Mouse (Mus musculus) CH12.LX (cell line): ENCODE measurements at regions not wholly inside any gene's neighbourhood (a gene's known extent, or its start where the extent isn't known, plus 50 kb on each side); places are given as distances from the start of the nearest gene placed in this dataset.

Experiments used
- DNase-seq: peaks from one replicate; pipeline ENCODE4 v3.0.0-alpha.2; 2013; ENCODE audit errors: extremely low read depth
- H3K27ac ChIP-seq: 2 replicates; pipeline ENCODE4 v1.5.1; 2012; ENCODE audit warnings: low read depth, mild to moderate bottlenecking, control low read depth, moderate library complexity; ENCODE audit not compliant: insufficient read depth
- H3K27me3 ChIP-seq: replicated peaks from 2 replicates; pipeline ENCODE3; 2012; ENCODE audit warnings: inconsistent platforms
- H3K36me3 ChIP-seq, 2 experiments: replicated peaks in 1 of 2; 2 replicates each; pipeline versions ENCODE3 to v1.6.1; 2012; ENCODE audit warnings: inconsistent platforms in 1 of 2, low read length in 1 of 2, mild to moderate bottlenecking in 1 of 2, mixed read lengths in 1 of 2, moderate library complexity in 1 of 2; ENCODE audit not compliant: control insufficient read depth in 1 of 2, insufficient read depth in 1 of 2
- H3K4me1 ChIP-seq, 2 experiments: 2 replicates each; pipeline ENCODE4 v1.6.1; 2012; ENCODE audit warnings: inconsistent platforms in 1 of 2, moderate library complexity in 1 of 2; ENCODE audit not compliant: insufficient read depth in 2 of 2, control insufficient read depth in 1 of 2
- H3K4me2 ChIP-seq: 2 replicates; pipeline ENCODE4 v1.6.1; 2012; ENCODE audit warnings: low read depth, mild to moderate bottlenecking, control low read depth; ENCODE audit not compliant: poor library complexity, insufficient read depth, severe bottlenecking
- H3K4me3 ChIP-seq, 3 experiments: fragments of 150-350 bp in 1 of 3; sonication (generic) in 1 of 3; replicated peaks in 1 of 3; 2 replicates each; pipeline versions ENCODE3 to v1.5.1; 2011 to 2012; ENCODE audit warnings: low read depth in 2 of 3, low read length in 2 of 3, mild to moderate bottlenecking in 2 of 3, moderate library complexity in 2 of 3, control low read depth in 1 of 3, improper control_type of control experiment in 1 of 3, inconsistent platforms in 1 of 3, mixed read lengths in 1 of 3; ENCODE audit not compliant: poor library complexity in 1 of 3
- H3K79me2 ChIP-seq: replicated peaks from 2 replicates; pipeline ENCODE4 v1.6.1; 2012; ENCODE audit warnings: mild to moderate bottlenecking, moderate library complexity; ENCODE audit not compliant: control insufficient read depth, poor library complexity, insufficient read depth, severe bottlenecking; ENCODE audit errors: extremely low read depth
- H3K9ac ChIP-seq: 2 replicates; pipeline ENCODE4 v1.6.1; 2012; ENCODE audit warnings: low read depth, mild to moderate bottlenecking, control low read depth, moderate library complexity; ENCODE audit not compliant: insufficient read depth
- H3K9me3 ChIP-seq: replicated peaks from 2 replicates; pipeline ENCODE3; 2012; ENCODE audit warnings: low read length, inconsistent platforms, mixed read lengths
- CTCF ChIP-seq, 2 experiments: IDR thresholded peaks in 1 of 2; conservative IDR thresholded peaks in 1 of 2; 2 replicates each; pipeline ENCODE4 v1.5.1; 2011 to 2012; ENCODE audit warnings: low read depth in 2 of 2, low read length in 2 of 2, improper control_type of control experiment in 1 of 2, inconsistent platforms in 1 of 2, mild to moderate bottlenecking in 1 of 2, moderate library complexity in 1 of 2
- ELF1 ChIP-seq: IDR thresholded peaks from 2 replicates; pipeline ENCODE4 v1.6.1; 2014; ENCODE audit warnings: low read depth, mild to moderate bottlenecking, inconsistent platforms, low read length, improper control_type of control experiment
- EP300 ChIP-seq: IDR thresholded peaks from 2 replicates; pipeline ENCODE4 v1.6.1; 2011; ENCODE audit warnings: low read length, improper control_type of control experiment
- ETS1 ChIP-seq: conservative IDR thresholded peaks from 2 replicates; pipeline ENCODE4 v1.6.1; 2012; ENCODE audit warnings: low read depth, mild to moderate bottlenecking, inconsistent platforms, low read length, improper control_type of control experiment, moderate library complexity
- HCFC1 ChIP-seq: IDR thresholded peaks from 2 replicates; pipeline ENCODE4 v1.6.1; 2012; ENCODE audit warnings: low read depth, mild to moderate bottlenecking, inconsistent platforms, low read length, improper control_type of control experiment
- IRF4 ChIP-seq: IDR thresholded peaks from 2 replicates; pipeline ENCODE4 v1.6.1; 2014; ENCODE audit warnings: low read depth, mild to moderate bottlenecking, inconsistent platforms, low read length, improper control_type of control experiment
- JUN ChIP-seq: IDR thresholded peaks from 2 replicates; pipeline ENCODE4 v1.6.1; 2011; ENCODE audit warnings: low read depth, mild to moderate bottlenecking, low read length, improper control_type of control experiment, moderate library complexity; ENCODE audit not compliant: insufficient read depth
- KAT2A ChIP-seq: IDR thresholded peaks from 2 replicates; pipeline ENCODE4 v1.6.1; 2012; ENCODE audit warnings: low read length, improper control_type of control experiment, inconsistent platforms; ENCODE audit not compliant: insufficient replicate concordance
- MAFK ChIP-seq: IDR thresholded peaks from 2 replicates; pipeline ENCODE4 v1.6.1; 2011; ENCODE audit warnings: low read length, improper control_type of control experiment; ENCODE audit not compliant: insufficient replicate concordance
- MAX ChIP-seq: IDR thresholded peaks from 2 replicates; pipeline ENCODE4 v1.6.1; 2011; ENCODE audit warnings: low read length, improper control_type of control experiment
- MAZ ChIP-seq: IDR thresholded peaks from 2 replicates; pipeline ENCODE4 v1.6.1; 2012; ENCODE audit warnings: low read depth, mild to moderate bottlenecking, inconsistent platforms, low read length, improper control_type of control experiment, moderate library complexity
- MEF2A ChIP-seq: IDR thresholded peaks from 2 replicates; pipeline ENCODE4 v1.6.1; 2014; ENCODE audit warnings: low read depth, mild to moderate bottlenecking, inconsistent platforms, low read length, improper control_type of control experiment, borderline replicate concordance
- MXI1 ChIP-seq: IDR thresholded peaks from 2 replicates; pipeline ENCODE4 v1.6.1; 2011; ENCODE audit warnings: mild to moderate bottlenecking, low read depth, low read length, improper control_type of control experiment
- NELFE ChIP-seq: IDR thresholded peaks from 2 replicates; pipeline ENCODE4 v1.6.1; 2011; ENCODE audit warnings: low read depth, low read length, improper control_type of control experiment
- NRF1 ChIP-seq: IDR thresholded peaks from 2 replicates; pipeline ENCODE4 v1.6.1; 2014; ENCODE audit warnings: low read depth, mild to moderate bottlenecking, inconsistent platforms, low read length, improper control_type of control experiment, moderate library complexity
- POLR2A ChIP-seq: IDR thresholded peaks from 2 replicates; pipeline ENCODE4 v1.6.1; 2011; ENCODE audit warnings: low read depth, mild to moderate bottlenecking, improper control_type of control experiment, low read length
- RAD21 ChIP-seq: IDR thresholded peaks from 2 replicates; pipeline ENCODE4 v1.6.1; 2011; ENCODE audit warnings: low read depth, mild to moderate bottlenecking, low read length, improper control_type of control experiment, moderate library complexity
- RCOR1 ChIP-seq: conservative IDR thresholded peaks from 2 replicates; pipeline ENCODE4 v1.6.1; 2012; ENCODE audit warnings: low read depth, mild to moderate bottlenecking, inconsistent platforms, low read length, improper control_type of control experiment
- SIN3A ChIP-seq: IDR thresholded peaks from 2 replicates; pipeline ENCODE4 v1.6.1; 2012; ENCODE audit warnings: low read length, improper control_type of control experiment, inconsistent platforms
- SMC3 ChIP-seq: IDR thresholded peaks from 2 replicates; pipeline ENCODE4 v1.6.1; 2011; ENCODE audit warnings: low read depth, low read length, improper control_type of control experiment
- TBP ChIP-seq: conservative IDR thresholded peaks from 2 replicates; pipeline ENCODE4 v1.6.1; 2011; ENCODE audit warnings: low read depth, low read length, improper control_type of control experiment
- TCF12 ChIP-seq: IDR thresholded peaks from 2 replicates; pipeline ENCODE4 v1.6.1; 2014; ENCODE audit warnings: low read depth, mild to moderate bottlenecking, inconsistent platforms, low read length, improper control_type of control experiment
- UBTF ChIP-seq: IDR thresholded peaks from 2 replicates; pipeline ENCODE4 v1.6.1; 2012; ENCODE audit warnings: low read depth, mild to moderate bottlenecking, inconsistent platforms, low read length, improper control_type of control experiment, moderate library complexity
- USF1 ChIP-seq: IDR thresholded peaks from 2 replicates; pipeline ENCODE4 v1.6.1; 2014; ENCODE audit warnings: low read depth, mild to moderate bottlenecking, inconsistent platforms, low read length, improper control_type of control experiment
- USF2 ChIP-seq: conservative IDR thresholded peaks from 2 replicates; pipeline ENCODE4 v1.6.1; 2011; ENCODE audit warnings: low read depth, low read length, improper control_type of control experiment
- ZC3H11A ChIP-seq: IDR thresholded peaks from 2 replicates; pipeline ENCODE4 v1.6.1; 2012; ENCODE audit warnings: low read depth, mild to moderate bottlenecking, inconsistent platforms, low read length, improper control_type of control experiment
- ZNF384 ChIP-seq: IDR thresholded peaks from 2 replicates; pipeline ENCODE4 v1.6.1; 2012; ENCODE audit warnings: low read depth, low read length, improper control_type of control experiment, inconsistent platforms
- dilution Hi-C: fragments of 300-500 bp; cut with MboI; formaldehyde crosslinking; loops from 2 replicates; pipeline ENCODE4 v1.14.3; 2020; ENCODE audit warnings: low sequenced_read_pairs; ENCODE audit not compliant: extremely low pct_unique_long_range_greater_than_20kb, extremely low pct_ligation_motif_present
- in situ Hi-C: fragments of 300-500 bp; cut with MboI; formaldehyde crosslinking; loops from 3 replicates; pipeline ENCODE4 v1.14.3; 2019; ENCODE audit warnings: low sequenced_read_pairs, low pct_ligation_motif_present, low pct_unique_long_range_greater_than_20kb, mixed read lengths

GRCm38 (mm10) chr16:71622664-71623063 is 685.4 kb upstream of the Robo1 start:
- DNase-seq = no peak
- Histone ChIP-seq H3K27ac (no peak overlapping the region), H3K9ac (no peak overlapping the region), H3K4me2 (no peak overlapping the region), H3K9me3 (peaks cover 44% of the 10 kb centered on the region), H3K27me3 (no peaks in the 10 kb centered on the region), H3K36me3 (no peaks in the 10 kb centered on the region), H3K79me2 (no peaks in the 10 kb centered on the region), H3K4me1 (no peaks in the 10 kb centered on the region), H3K4me3 (no peak overlapping the region)
- TF ChIP-seq ELF1 (no peak), TCF12 (no peak), MAFK (no peak), USF2 (no peak), KAT2A (no peak), NRF1 (no peak), TBP (no peak), CTCF (conservative IDR thresholded peaks at IDR 0.05 in 1 of 2, IDR thresholded peaks at IDR 0.05 in 1 of 2; ENCODE audit: low read depth in 2 of 2, low read length in 2 of 2) (no peak), ZNF384 (no peak), MAX (no peak), SIN3A (no peak)
- in situ Hi-C loops (no loop called here), dilution Hi-C loops (no loop called here)

GRCm38 (mm10) chr16:71640361-71640760 is 667.7 kb upstream of the Robo1 start:
- H3K9ac ChIP-seq = no peak overlapping the region
- H3K79me2 ChIP-seq = no peaks in the 10 kb centered on the region
- no peak for DNase-seq
- dilution Hi-C loops (no loop called here), in situ Hi-C loops (no loop called here)
- no peak overlapping the region for H3K27ac ChIP-seq
- no peaks in the 10 kb centered on the region for H3K36me3 ChIP-seq
- H3K4me2 ChIP-seq = no peak overlapping the region
- no peak overlapping the region for H3K4me3 ChIP-seq
- peaks cover 37% of the 10 kb centered on the region for H3K9me3 ChIP-seq
- H3K4me1 ChIP-seq = no peaks in the 10 kb centered on the region
- TF ChIP-seq MAX (no peak), SMC3 (no peak), TCF12 (no peak), MEF2A (no peak), HCFC1 (no peak), USF1 (no peak), POLR2A (no peak)
- TF ChIP-seq, all 38 proteins: peak for 0
- H3K27me3 ChIP-seq = no peaks in the 10 kb centered on the region

GRCm38 (mm10) chr16:71643223-71643622 is 664.9 kb upstream of the Robo1 start:
- dilution Hi-C loops = no loop called here
- Histone ChIP-seq H3K79me2 (no peaks in the 10 kb centered on the region), H3K9me3 (peaks cover 31% of the 10 kb centered on the region), H3K4me2 (no peak overlapping the region), H3K27ac (no peak overlapping the region), H3K4me3 (no peak overlapping the region), H3K9ac (no peak overlapping the region), H3K36me3 (no peaks in the 10 kb centered on the region), H3K27me3 (no peaks in the 10 kb centered on the region), H3K4me1 (no peaks in the 10 kb centered on the region)
- no peak for DNase-seq
- TF ChIP-seq TCF12 (no peak), ETS1 (no peak), MEF2A (no peak), NELFE (no peak), IRF4 (no peak), UBTF (no peak), RAD21 (no peak), MAZ (no peak), EP300 (no peak), RCOR1 (no peak), JUN (no peak), MXI1 (no peak), ZC3H11A (no peak), HCFC1 (no peak)
- in situ Hi-C loops = no loop called here
